Mouse (Mus musculus): ENCODE measurements around the gene Olfr646. TPM values are rescaled to one million over a fixed set of nuclear protein-coding genes. Genes with fewer than 3 reads are reported as not detected.

Olfr646 gene
- not detected in 2 replicates for polyA plus RNA-seq (2015; fragmentation: Nextera tagmentation; extraction: Ambion mirVana)

DNA sequence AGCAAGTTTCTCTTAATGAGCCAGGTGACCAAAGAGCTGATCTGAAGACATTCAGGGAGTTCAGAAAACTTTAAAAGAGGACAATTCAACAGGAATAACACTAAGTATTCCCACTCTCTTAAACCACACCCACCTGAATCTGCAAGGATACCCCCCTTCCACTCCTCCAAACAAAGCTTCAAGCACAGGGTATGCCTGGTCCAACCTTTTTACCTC lies at the start of gene Olfr646:
TSS of gene Olfr646 (plus strand) at position 117 of the 216 bp plus-strand sequence.
- no peaks in the 10 kb centered on the region for H3K27me3 ChIP-seq
- H3K27ac ChIP-seq (replicated peaks) = no peak within 1 kb of the TSS
- H3K9ac ChIP-seq = no peak within 1 kb of the TSS
- no peak within 1 kb of the TSS for H3K4me3 ChIP-seq (replicated peaks)
- no peaks in the 10 kb centered on the region for H3K36me3 ChIP-seq (replicated peaks)
- no peaks in the 10 kb centered on the region for H3K9me3 ChIP-seq (replicated peaks)
- no peak within 1 kb of the TSS for H3K4me2 ChIP-seq
- no peak for ATAC-seq (ENCODE audit: insufficient read depth)
- H3K4me1 ChIP-seq (replicated peaks) = no peaks in the 10 kb centered on the region

DNA sequence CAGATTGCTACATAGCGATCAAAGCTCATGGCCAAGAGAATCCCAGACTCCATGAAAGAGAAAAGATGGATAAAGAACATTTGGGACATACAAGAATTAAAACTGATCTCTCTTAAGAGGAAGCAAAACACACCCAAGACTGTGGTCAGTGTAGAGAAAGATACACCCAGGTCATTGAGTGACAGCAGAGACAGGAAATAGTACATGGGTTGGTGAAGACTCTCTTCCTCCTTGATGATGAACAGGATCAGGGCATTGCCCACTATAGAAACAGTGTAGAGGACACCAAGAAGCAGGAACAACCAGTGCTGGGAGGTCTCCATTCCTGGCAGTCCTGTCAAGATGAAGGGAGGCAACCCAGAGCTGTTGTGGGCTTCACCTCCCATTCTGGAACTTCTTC lies 45.5 kb upstream of the Olfr646 start:
- H3K9ac ChIP-seq = no peak overlapping the region
- no peak overlapping the region for H3K4me3 ChIP-seq (replicated peaks)
- H3K27ac ChIP-seq (replicated peaks) = no peak overlapping the region
- H3K4me1 ChIP-seq (replicated peaks) = no peaks in the 10 kb centered on the region
- 67% methylated on average over 1 of the region's 1 CpGs for WGBS (ENCODE audit: insufficient replicate concordance)
- no peaks in the 10 kb centered on the region for H3K36me3 ChIP-seq (replicated peaks)
- no peaks in the 10 kb centered on the region for H3K27me3 ChIP-seq
- H3K4me2 ChIP-seq = no peak overlapping the region
- no peaks in the 10 kb centered on the region for H3K9me3 ChIP-seq (replicated peaks)
- ATAC-seq (ENCODE audit: insufficient read depth) = no peak

DNA sequence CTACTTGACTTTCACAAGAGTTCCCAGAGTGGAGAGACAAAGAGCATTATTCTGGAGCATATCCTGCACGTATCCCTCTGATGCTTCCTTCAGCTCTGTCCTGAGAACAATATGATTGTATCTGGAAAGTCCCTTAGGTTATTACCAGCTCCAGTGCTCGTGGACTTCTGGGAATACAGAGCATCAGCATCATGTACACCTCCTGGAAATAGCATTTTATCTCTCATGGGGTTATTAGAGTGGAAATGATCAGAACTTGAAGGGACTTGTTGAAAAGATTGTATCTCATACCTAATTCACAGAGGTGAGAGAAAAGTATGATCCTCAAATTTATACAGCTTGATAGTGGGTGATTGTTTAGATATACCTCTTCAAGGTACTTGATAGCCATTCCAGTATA lies 43.3 kb upstream of the Olfr646 start, which contains the start of gene 4930516K23Rik:
TSS of gene 4930516K23Rik (minus strand) at position 101 of the 400 bp plus-strand sequence.
- no peak for ATAC-seq (ENCODE audit: insufficient read depth)
- Histone ChIP-seq H3K9me3 (replicated peaks) (no peaks in the 10 kb centered on the region), H3K27me3 (no peaks in the 10 kb centered on the region), H3K4me3 (replicated peaks) (no peak within 1 kb of the TSS), H3K9ac (no peak within 1 kb of the TSS), H3K4me2 (no peak within 1 kb of the TSS), H3K27ac (replicated peaks) (no peak within 1 kb of the TSS), H3K4me1 (replicated peaks) (no peaks in the 10 kb centered on the region), H3K36me3 (replicated peaks) (no peaks in the 10 kb centered on the region)
- WGBS (ENCODE audit: insufficient replicate concordance) = 39% methylated on average over 2 of the region's 2 CpGs

DNA sequence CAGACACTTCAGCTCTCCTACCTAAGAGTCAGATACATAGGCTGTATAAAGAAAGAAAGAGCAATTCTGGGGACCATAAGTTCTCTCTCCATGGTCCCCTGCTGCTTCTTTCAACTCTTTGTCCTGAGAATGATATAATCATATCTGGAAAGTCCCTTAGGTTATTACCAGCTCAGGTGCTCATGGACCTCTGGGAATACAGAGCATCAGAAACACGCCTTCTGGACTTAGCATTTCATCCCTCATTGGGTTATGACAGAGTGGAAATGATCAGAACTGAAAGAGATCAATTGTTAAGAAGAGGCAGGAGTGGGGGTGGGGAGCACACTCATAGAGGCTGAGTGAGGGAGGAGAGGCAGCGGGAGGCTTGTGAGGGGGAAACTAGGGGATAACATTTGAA lies 32.9 kb upstream of the Olfr646 start, which contains the start of gene Olfr644:
TSS of gene Olfr644 (minus strand) at position 101 of the 400 bp plus-strand sequence.
- no peak for ATAC-seq (ENCODE audit: insufficient read depth)
- WGBS (ENCODE audit: insufficient replicate concordance) = 53% methylated on average over 2 of the region's 2 CpGs

DNA sequence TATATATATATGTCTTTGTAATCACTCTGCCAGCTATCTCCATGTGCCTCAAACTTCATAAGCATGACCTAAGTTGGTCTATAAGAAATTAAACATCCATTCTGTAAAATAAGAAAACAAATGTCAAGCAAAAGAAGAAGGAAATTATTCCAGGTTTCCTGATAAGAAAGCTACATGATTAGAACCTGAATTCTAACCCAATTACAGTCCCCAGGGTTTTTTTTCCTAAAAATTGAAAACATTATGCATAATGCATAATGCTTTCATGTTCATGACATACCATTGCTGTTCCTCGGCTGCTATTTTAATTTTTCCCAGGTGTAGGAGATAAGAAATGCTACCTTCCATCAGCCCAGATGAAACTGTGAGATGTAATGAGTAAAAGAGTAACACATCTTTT lies 19.3 kb upstream of the Olfr646 start, which contains the start of gene Olfr645:
TSS of gene Olfr645 (minus strand) at position 101 of the 400 bp plus-strand sequence.
- ATAC-seq (ENCODE audit: insufficient read depth) = no peak
- Histone ChIP-seq H3K27me3 (no peaks in the 10 kb centered on the region), H3K4me2 (no peak within 1 kb of the TSS), H3K9ac (no peak within 1 kb of the TSS), H3K27ac (replicated peaks) (no peak within 1 kb of the TSS), H3K4me3 (replicated peaks) (no peak within 1 kb of the TSS), H3K36me3 (replicated peaks) (no peaks in the 10 kb centered on the region), H3K4me1 (replicated peaks) (no peaks in the 10 kb centered on the region), H3K9me3 (replicated peaks) (no peaks in the 10 kb centered on the region)
- 58% methylated on average over 1 of the region's 1 CpGs for WGBS (ENCODE audit: insufficient replicate concordance)

More for the DNA sequence above, 32.9 kb upstream of the Olfr646 start, which contains the start of gene Olfr644:
- H3K9me3 ChIP-seq (replicated peaks) = no peaks in the 10 kb centered on the region
- no peak within 1 kb of the TSS for H3K4me2 ChIP-seq
- H3K36me3 ChIP-seq (replicated peaks) = no peaks in the 10 kb centered on the region
- H3K9ac ChIP-seq = no peak within 1 kb of the TSS
- H3K4me3 ChIP-seq (replicated peaks) = no peak within 1 kb of the TSS
- H3K27ac ChIP-seq (replicated peaks) = no peak within 1 kb of the TSS
- no peaks in the 10 kb centered on the region for H3K27me3 ChIP-seq
- no peaks in the 10 kb centered on the region for H3K4me1 ChIP-seq (replicated peaks)

DNA sequence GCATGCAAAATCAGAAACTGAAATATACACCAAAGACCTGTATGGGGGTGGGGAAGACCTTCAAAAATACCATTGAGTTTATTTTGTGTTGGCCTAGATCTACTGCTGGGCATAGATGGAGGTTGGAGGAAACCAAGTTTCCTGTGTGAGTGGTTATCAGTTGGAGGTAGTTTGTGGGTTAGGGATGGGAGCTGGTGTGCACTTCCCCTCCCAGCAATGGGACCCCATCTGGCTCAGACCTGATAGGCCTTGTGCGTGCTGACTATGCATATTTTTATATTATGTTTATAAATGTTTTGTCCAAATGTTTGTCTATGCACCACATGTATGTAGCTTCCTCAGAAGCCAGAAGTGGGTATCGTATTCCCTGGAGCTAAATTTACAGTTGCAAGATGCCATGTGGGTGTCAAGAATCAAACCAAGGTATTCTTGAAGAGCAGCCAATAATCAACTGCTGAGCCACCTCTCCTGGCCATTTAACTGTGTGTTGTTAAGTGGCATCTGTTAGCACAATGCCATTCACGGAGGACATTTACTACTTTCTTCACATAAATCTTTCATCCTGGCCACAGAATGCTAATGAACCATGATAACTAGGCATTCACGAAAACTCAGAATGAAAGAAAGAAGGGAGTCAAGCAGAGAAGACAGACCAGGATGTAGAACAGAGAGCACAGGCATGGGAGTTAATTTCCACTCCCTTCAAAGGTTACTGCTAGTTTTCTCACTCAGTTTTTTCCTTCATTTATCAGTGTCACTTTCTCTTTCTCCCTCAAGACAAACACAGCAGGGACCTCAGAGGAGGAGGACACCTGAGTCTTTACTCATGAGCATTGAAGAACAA lies 538 bp upstream of the Olfr646 start:
- WGBS (ENCODE audit: insufficient replicate concordance) = 20% methylated on average over 4 of the region's 4 CpGs
- no peaks in the 10 kb centered on the region for H3K4me1 ChIP-seq (replicated peaks)

DNA sequence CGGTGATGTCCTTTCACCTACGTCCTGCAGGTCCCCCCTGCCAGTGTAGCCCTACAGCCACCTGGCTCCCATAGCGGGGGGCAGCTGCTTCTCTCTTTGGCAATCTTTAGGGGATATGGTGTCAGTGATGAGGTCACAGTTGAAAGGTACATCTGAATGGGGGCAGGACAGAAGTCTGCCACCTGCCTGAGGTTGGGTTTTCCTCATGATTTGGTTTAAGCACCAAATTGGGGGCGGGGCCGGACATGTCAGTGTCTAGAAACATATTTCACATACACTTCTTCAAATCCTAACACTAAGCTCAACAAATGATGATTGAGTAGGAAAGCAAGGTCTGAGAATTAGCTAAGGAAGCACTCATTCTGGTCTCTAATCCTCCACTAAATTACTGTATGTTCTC lies 25.1 kb downstream of the Olfr646 start, which contains the start of gene Ubqln5:
TSS of gene Ubqln5 (minus strand) at position 101 of the 400 bp plus-strand sequence.
- no peaks in the 10 kb centered on the region for H3K27me3 ChIP-seq
- no peaks in the 10 kb centered on the region for H3K36me3 ChIP-seq (replicated peaks)
- no peak within 1 kb of the TSS for H3K4me2 ChIP-seq
- no peaks in the 10 kb centered on the region for H3K4me1 ChIP-seq (replicated peaks)
- no peak within 1 kb of the TSS for H3K27ac ChIP-seq (replicated peaks)
- 68% methylated on average over 5 of the region's 5 CpGs for WGBS (ENCODE audit: insufficient replicate concordance)
- no peak for ATAC-seq (ENCODE audit: insufficient read depth)
- no peaks in the 10 kb centered on the region for H3K9me3 ChIP-seq (replicated peaks)
- H3K9ac ChIP-seq = no peak within 1 kb of the TSS
- no peak within 1 kb of the TSS for H3K4me3 ChIP-seq (replicated peaks)

More for the DNA sequence above, 538 bp upstream of the Olfr646 start:
- Histone ChIP-seq H3K9me3 (replicated peaks) (no peaks in the 10 kb centered on the region), H3K4me3 (replicated peaks) (no peak overlapping the region), H3K36me3 (replicated peaks) (no peaks in the 10 kb centered on the region), H3K27ac (replicated peaks) (no peak overlapping the region), H3K4me2 (no peak overlapping the region), H3K27me3 (no peaks in the 10 kb centered on the region), H3K9ac (no peak overlapping the region)
- ATAC-seq (ENCODE audit: insufficient read depth) = no peak; the same call in 1 of the 2 replicates

DNA sequence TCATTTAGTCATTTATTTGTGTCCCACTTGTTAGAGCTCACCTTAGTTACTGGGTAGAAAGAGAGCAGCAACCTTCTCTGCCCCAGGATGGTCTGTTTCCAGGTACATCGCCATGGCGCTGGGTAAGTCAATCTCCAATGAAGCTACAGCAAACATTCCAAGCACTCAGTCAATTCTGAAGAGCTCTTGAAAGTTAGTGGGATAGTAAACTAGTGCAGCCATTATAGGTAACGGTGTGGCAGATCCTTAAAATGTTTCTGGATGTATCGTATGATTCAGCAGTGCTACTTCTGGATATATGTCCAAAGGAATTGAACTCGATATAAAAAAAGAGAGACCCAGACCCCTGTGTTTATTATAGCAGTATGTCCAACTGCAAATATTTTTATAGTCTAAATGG lies 32.6 kb downstream of the Olfr646 start, which contains the start of gene Olfr643:
TSS of gene Olfr643 (minus strand) at position 101 of the 400 bp plus-strand sequence.
- Histone ChIP-seq H3K9me3 (replicated peaks) (no peaks in the 10 kb centered on the region), H3K36me3 (replicated peaks) (no peaks in the 10 kb centered on the region), H3K9ac (no peak within 1 kb of the TSS), H3K4me2 (no peak within 1 kb of the TSS), H3K4me1 (replicated peaks) (no peaks in the 10 kb centered on the region), H3K4me3 (replicated peaks) (no peak within 1 kb of the TSS), H3K27me3 (no peaks in the 10 kb centered on the region), H3K27ac (replicated peaks) (no peak within 1 kb of the TSS)
- ATAC-seq (ENCODE audit: insufficient read depth) = no peak
- 67% methylated on average over 5 of the region's 5 CpGs for WGBS (ENCODE audit: insufficient replicate concordance)

DNA sequence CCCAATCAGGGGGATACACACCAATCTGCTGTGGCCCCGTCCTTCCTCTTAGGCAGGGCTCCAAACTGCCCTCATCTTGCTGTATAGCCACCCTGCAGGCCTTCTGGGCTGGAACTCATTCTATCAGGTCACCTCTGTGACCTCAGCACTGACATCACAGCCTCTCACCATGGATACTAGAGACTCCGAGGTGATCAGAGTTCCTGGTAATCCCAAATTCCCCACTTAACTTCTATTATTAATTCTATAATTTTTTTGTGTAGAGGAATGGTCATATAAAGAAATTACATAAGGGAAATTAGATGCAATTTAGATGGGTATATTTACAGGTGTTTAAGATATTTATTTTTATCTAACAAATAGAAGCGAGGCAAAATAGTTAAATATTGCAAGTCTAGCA lies 38.5 kb downstream of the Olfr646 start, which contains the start of gene Ubqln3:
TSS of gene Ubqln3 (minus strand) at position 101 of the 400 bp plus-strand sequence.
- Histone ChIP-seq H3K27me3 (no peaks in the 10 kb centered on the region), H3K27ac (replicated peaks) (no peak within 1 kb of the TSS), H3K4me2 (no peak within 1 kb of the TSS), H3K9ac (no peak within 1 kb of the TSS), H3K4me3 (replicated peaks) (no peak within 1 kb of the TSS), H3K36me3 (replicated peaks) (no peaks in the 10 kb centered on the region), H3K9me3 (replicated peaks) (no peaks in the 10 kb centered on the region), H3K4me1 (replicated peaks) (no peaks in the 10 kb centered on the region)
- no peak for ATAC-seq (ENCODE audit: insufficient read depth)
- WGBS (ENCODE audit: insufficient replicate concordance) = 51% methylated on average over 3 of the region's 3 CpGs

DNA sequence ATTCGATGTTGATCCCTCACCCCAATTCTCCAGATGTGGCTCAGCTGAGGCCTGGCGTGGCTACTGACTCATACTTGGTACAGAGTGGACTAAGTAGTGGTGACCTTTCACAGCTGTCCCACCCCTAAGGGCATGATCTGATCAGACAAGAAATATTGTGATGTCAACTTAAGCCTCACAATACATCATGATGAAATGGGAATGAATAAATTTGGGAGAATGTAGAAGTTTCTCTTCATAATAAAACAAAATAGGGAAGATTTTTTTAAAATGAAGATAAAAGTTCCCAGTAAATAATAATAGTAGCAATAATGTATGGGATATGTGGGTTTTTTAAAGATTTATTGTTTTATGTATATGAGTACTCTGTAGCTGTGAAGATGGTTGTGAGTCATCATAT lies 45.8 kb downstream of the Olfr646 start, which contains the start of gene Ubqlnl:
TSS of gene Ubqlnl (minus strand) at position 101 of the 400 bp plus-strand sequence.
- Histone ChIP-seq H3K4me1 (replicated peaks) (no peaks in the 10 kb centered on the region), H3K4me3 (replicated peaks) (no peak within 1 kb of the TSS), H3K4me2 (no peak within 1 kb of the TSS), H3K27me3 (no peaks in the 10 kb centered on the region), H3K9ac (no peak within 1 kb of the TSS), H3K27ac (replicated peaks) (no peak within 1 kb of the TSS), H3K9me3 (replicated peaks) (no peaks in the 10 kb centered on the region), H3K36me3 (replicated peaks) (no peaks in the 10 kb centered on the region)
- WGBS (ENCODE audit: insufficient replicate concordance) = 59% methylated on average over 2 of the region's 2 CpGs
- no peak for ATAC-seq (ENCODE audit: insufficient read depth)
